Mouse (Mus musculus): ENCODE results near the gene Palmd. TPM values are rescaled to one million over a fixed set of nuclear protein-coding genes. Genes with fewer than 3 reads are reported as not detected.

Palmd gene
- polyA plus RNA-seq, 1 experiment: 0.11 TPM

DNA sequence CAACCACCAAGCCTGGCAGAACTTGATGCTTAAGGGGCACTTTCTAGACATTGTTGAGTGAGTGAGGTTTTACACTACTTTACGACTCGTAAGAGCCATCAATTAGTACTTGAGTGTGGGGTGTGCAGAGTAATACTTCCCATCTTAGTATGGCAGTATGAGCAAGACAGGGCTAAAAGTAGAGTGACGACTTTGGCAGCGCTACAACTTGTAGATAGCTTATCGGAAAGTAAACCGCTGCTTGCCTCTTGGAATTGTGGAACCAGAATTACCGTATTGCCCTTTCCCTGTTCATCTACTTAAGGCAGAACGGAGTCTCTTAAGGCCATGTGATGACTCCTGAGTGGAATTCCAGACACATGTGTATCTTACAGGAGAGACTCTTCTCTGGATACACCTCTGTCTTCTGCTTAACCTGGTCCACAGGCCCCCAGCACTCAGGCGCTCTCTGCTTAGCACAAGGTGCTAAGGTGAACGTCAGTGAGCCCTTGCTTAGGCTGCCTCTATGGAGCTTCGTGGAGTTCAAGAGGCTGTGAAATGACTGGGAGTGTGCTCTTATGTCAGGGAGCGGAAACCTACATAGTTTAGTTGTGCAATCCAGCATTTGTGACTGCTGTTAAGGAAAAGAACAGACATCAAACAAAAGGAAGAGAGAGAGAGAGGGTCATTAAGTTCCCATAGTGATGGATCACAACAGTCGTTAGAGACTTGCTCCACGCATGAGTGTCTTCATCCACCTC lies 86.4 kb downstream of the Palmd start:
- H3K36me3 ChIP-seq (ENCODE audit: control insufficient read depth, insufficient read depth, low read length): peaks cover 30% of the 10 kb centered on the region
- WGBS: 80% methylated on average over 14 of the region's 14 CpGs
- H3K4me1 ChIP-seq (ENCODE audit: control insufficient read depth, insufficient read depth, insufficient read length, low read length): no peaks in the 10 kb centered on the region
- H3K4me3 ChIP-seq (ENCODE audit: low read depth, low read length): no peak overlapping the region
- TF ChIP-seq POLR2A (IDR thresholded peaks at IDR 0.05; ENCODE audit: low read depth, low read length) (no peak), CTCF (IDR thresholded peaks at IDR 0.05; ENCODE audit: extremely low read depth, insufficient read length, insufficient replicate concordance, low read depth, low read length) (no peak)
- no peak overlapping the region for H3K27ac ChIP-seq (ENCODE audit: insufficient read depth, low read depth, low read length)
- no peaks in the 10 kb centered on the region for H3K27me3 ChIP-seq (ENCODE audit: control insufficient read depth, insufficient read depth, low read length)

DNA sequence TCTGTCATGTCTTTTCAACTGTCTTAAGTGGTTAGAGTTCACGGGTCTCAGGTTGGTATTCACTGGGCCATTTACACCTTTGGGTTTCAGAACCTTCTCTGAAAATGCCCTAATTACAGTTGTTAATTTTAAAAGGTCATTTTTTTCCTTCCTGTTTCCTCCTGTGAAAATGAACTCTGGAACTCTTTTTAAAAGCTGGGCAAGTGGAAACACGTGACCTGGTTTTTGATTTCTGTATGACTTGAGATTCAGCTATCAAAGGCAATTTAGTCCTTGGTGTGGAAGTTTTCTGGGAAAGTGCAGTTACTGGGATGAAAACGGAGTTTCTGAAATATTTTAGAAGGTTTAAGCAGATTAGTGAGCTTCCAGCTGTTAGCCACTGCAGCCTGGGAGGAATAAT lies 98.4 kb downstream of the Palmd start:
- Histone ChIP-seq H3K27ac (ENCODE audit: insufficient read depth, low read depth, low read length) (peak overlapping the region; percentile 47; the same call in 1 of the 2 replicates), H3K4me1 (ENCODE audit: control insufficient read depth, insufficient read depth, insufficient read length, low read length) (peaks cover 3% of the 10 kb centered on the region; the same call in 1 of the 2 replicates), H3K36me3 (ENCODE audit: control insufficient read depth, insufficient read depth, low read length) (peaks cover 5% of the 10 kb centered on the region), H3K4me3 (ENCODE audit: low read depth, low read length) (no peak overlapping the region), H3K27me3 (ENCODE audit: control insufficient read depth, insufficient read depth, low read length) (no peaks in the 10 kb centered on the region)
- 43% methylated on average over 3 of the region's 3 CpGs for WGBS
- no peak for TF ChIP-seq CTCF (IDR thresholded peaks at IDR 0.05; ENCODE audit: extremely low read depth, insufficient read length, insufficient replicate concordance, low read depth, low read length)

Other genes with a start within 250 kb of the Palmd start
- gene Agl, start 160.8 kb downstream of the Palmd start, polyA plus RNA-seq (2012; rRNA removed): 1.6 and 1.9 TPM in 2 replicates
- gene Frrs1, start 109.5 kb downstream of the Palmd start, polyA plus RNA-seq (2012; rRNA removed): 19.5 and 23.1 TPM in 2 replicates
- not detected in 2 replicates for gene 4930455H04Rik, start 720 bp downstream of the Palmd start, polyA plus RNA-seq (2012; rRNA removed)